ENCODE assay signal across 31 mouse cellular contexts in the genomic region with DNA sequence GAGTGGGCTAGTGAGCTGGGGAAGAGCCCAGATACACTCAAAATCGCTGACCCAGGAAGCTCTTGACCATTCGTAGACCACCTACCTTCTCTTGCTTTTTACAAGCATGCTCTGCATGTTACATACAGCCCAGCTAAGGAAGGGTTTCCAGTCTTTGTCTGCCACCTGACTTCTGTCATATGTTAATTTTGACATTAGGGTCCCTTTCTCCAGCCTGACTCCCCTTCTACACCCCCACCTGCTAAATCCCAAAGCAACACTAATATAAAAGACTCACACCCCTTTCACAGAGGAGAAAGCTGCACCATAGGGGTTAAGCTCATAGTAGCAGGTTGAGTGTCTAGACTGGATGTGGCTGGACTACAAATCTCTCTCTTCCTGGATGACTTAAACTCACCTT.
DNase-seq lines count a peak whose midpoint lies in the region; ATAC-seq and TF ChIP-seq lines count a peak whose summit lies in the region.
"Had no signal": no experiment of that assay in that cellular context is flagged by ENCODE, and none has a peak within 500 bp of the region (broad histone marks: within the 10 kb centered on the region; RNA-seq: fewer than 3 reads in every experiment).

No protein-coding gene starts in this region.

- H3K4me1 ChIP-seq in forebrain, embryonic 10.5 days = peaks cover 41% of the 10 kb centered on the region
- peaks cover 12% of the 10 kb centered on the region for H3K4me1 ChIP-seq in forebrain, embryonic 15.5 days
- H3K4me1 ChIP-seq in lung, adult 2 months (ENCODE audit: control insufficient read depth, insufficient read depth, low read length) = no peaks in the 10 kb centered on the region
- H3K4me1 ChIP-seq: embryonic facial prominence, embryonic 13.5 days; heart, embryonic 10.5 days; heart, embryonic 13.5 days had no signal

- H3K9ac ChIP-seq in forebrain, embryonic 15.5 days (replicated peaks) = no peak overlapping the region
- H3K9ac ChIP-seq: embryonic facial prominence, embryonic 13.5 days; forebrain, embryonic 13.5 days; forebrain, postnatal 0 days; heart, embryonic 13.5 days; hindbrain, embryonic 14.5 days had no signal

- H3K36me3 ChIP-seq in forebrain, embryonic 10.5 days (replicated peaks) = no peaks in the 10 kb centered on the region
- no peaks in the 10 kb centered on the region for H3K36me3 ChIP-seq in forebrain, embryonic 15.5 days
- H3K36me3 ChIP-seq: embryonic facial prominence, embryonic 10.5 days; embryonic facial prominence, embryonic 13.5 days; G1E; heart, embryonic 10.5 days; heart, embryonic 13.5 days had no signal

- no peak overlapping the region for H3K4me2 ChIP-seq in forebrain, embryonic 15.5 days (replicated peaks)
- H3K4me2 ChIP-seq: embryonic facial prominence, embryonic 13.5 days; forebrain, embryonic 13.5 days; heart, embryonic 13.5 days; hindbrain, embryonic 14.5 days had no signal

- DNase-seq in forebrain, embryonic 10.5 days (ENCODE audit: extremely low spot score, low spot score) = no peak
- DNase-seq in ES-CJ7 (ENCODE audit: low read depth, low spot score) (peak; percentile 79), ZHBTc4 (ENCODE audit: low read depth, low spot score) (peak; percentile 51)
- no peak for DNase-seq in right cerebral cortex, postnatal 36 days (ENCODE audit: low spot score in 2 of 2)
- DNase-seq in lung, adult 2 months = no peak
- DNase-seq: adrenal gland, adult 8-10 months; adrenal gland, postnatal 25 days; cerebellum, adult 11-12 months; cerebellum, adult 8-10 months; cerebellum, postnatal 10 days; cerebellum, postnatal 36 days; embryo, embryonic 11 days; forebrain, postnatal 0 days; gastrocnemius, postnatal 25 days; heart, adult 2 months; heart, postnatal 14 days; heart, postnatal 4 days had no signal

- ATAC-seq in forebrain, embryonic 15.5 days (replicated peaks) = no peak
- ATAC-seq: activated CD4-positive, CD25-positive, alpha-beta regulatory T cell, adult 4 months; forebrain, embryonic 13.5 days; forebrain, postnatal 0 days; hindbrain, postnatal 0 days; inflammation-experienced regulatory T-cells, adult 6 months; intestine, embryonic 16.5 days; Patski had no signal

- no peak for TF ChIP-seq POLR2A in lung, adult 2 months (IDR thresholded peaks at IDR 0.05; ENCODE audit: borderline replicate concordance, extremely low read depth, low read depth, low read length)

- WGBS in forebrain, embryonic 10.5 days = 41% methylated on average over 2 of the region's 2 CpGs
- WGBS in forebrain, embryonic 15.5 days = 43% methylated on average over 2 of the region's 2 CpGs
- WGBS in lung, adult 2 months = 51% methylated on average over 2 of the region's 2 CpGs

- no peaks in the 10 kb centered on the region for H3K27me3 ChIP-seq in forebrain, embryonic 10.5 days (ENCODE audit: poor library complexity, severe bottlenecking)
- no peaks in the 10 kb centered on the region for H3K27me3 ChIP-seq in forebrain, embryonic 15.5 days
- H3K27me3 ChIP-seq: embryonic facial prominence, embryonic 13.5 days; forebrain, embryonic 13.5 days; heart, embryonic 13.5 days; Patski had no signal

- no peak overlapping the region for H3K4me3 ChIP-seq in forebrain, embryonic 10.5 days
- H3K4me3 ChIP-seq in forebrain, embryonic 15.5 days = no peak overlapping the region
- H3K4me3 ChIP-seq in lung, adult 2 months (replicated peaks; ENCODE audit: extremely low read depth, low read depth, low read length) = no peak overlapping the region
- H3K4me3 ChIP-seq: embryonic facial prominence, embryonic 10.5 days; embryonic facial prominence, embryonic 13.5 days; erythroblast, embryonic 14.5 days; forebrain, embryonic 13.5 days; heart, adult 2 months; heart, embryonic 10.5 days; heart, embryonic 13.5 days had no signal

- no peak for TF ChIP-seq CTCF in lung, adult 2 months (IDR thresholded peaks at IDR 0.05; ENCODE audit: insufficient read depth, low read length)

- peak overlapping the region; percentile 56; the same call in 1 of the 2 replicates for H3K27ac ChIP-seq in forebrain, embryonic 10.5 days
- H3K27ac ChIP-seq in forebrain, embryonic 15.5 days (replicated peaks) = no peak overlapping the region
- H3K27ac ChIP-seq: embryonic facial prominence, embryonic 10.5 days; embryonic facial prominence, embryonic 13.5 days; forebrain, embryonic 13.5 days; heart, adult 2 months; heart, embryonic 10.5 days; heart, embryonic 13.5 days; hindbrain, embryonic 14.5 days; hindbrain, postnatal 0 days had no signal

- H3K9me3 ChIP-seq in forebrain, embryonic 10.5 days = peaks cover 5% of the 10 kb centered on the region; the same call in 1 of the 2 replicates
- no peaks in the 10 kb centered on the region for H3K9me3 ChIP-seq in forebrain, embryonic 15.5 days
- H3K9me3 ChIP-seq: embryonic facial prominence, embryonic 10.5 days; embryonic facial prominence, embryonic 13.5 days; forebrain, embryonic 13.5 days; heart, embryonic 10.5 days; heart, embryonic 13.5 days had no signal

Comparison
In these comparisons a context has a peak if more than half of its experiments do, and no peak if none do; other contexts are left out.
1. DNase-seq: peak in ES-CJ7 (single experiment) and ZHBTc4 (single experiment); none in forebrain, embryonic 10.5 days (single experiment), right cerebral cortex, postnatal 36 days (0 of 2) and lung, adult 2 months (single experiment).